Comparison of ENCODE assay signal across 20 mouse cellular contexts in the genomic region with DNA sequence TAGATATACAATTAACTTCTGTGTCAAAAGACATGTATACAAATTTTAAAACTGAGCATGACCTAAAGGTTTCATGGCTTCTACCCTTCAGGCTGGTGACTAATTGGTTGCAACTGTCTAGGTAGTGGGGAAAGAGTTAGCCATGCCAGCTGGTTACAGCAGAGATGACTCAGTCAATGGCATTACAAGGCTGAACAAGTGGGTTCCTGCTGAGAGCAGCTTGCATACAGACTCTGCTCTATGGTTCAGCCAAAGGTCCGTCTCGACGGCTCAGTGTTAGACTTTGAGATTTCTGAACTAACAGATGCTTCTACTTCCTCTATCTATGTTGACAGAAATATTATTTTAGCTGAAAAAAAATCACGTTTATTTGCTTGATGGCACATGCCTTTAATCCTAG.
A peak's percentile ranks its signal among the peaks of the same experiment; 100 is the strongest.
DNase-seq lines count a peak whose midpoint lies in the region; ATAC-seq and TF ChIP-seq lines count a peak whose summit lies in the region.
"Had no signal": no experiment of that assay in that cellular context is flagged by ENCODE, and none has a peak within 500 bp of the region (broad histone marks: within the 10 kb centered on the region; RNA-seq: fewer than 3 reads in every experiment).

No protein-coding gene starts in this region.

- no peak overlapping the region for H3K9ac ChIP-seq in forebrain, embryonic 14.5 days (ENCODE audit: low read length)
- H3K9ac ChIP-seq in forebrain, embryonic 13.5 days = no peak overlapping the region
- H3K9ac ChIP-seq: embryonic facial prominence, embryonic 13.5 days; heart, embryonic 12.5 days; limb, embryonic 15.5 days; lung, embryonic 14.5 days; neural tube, embryonic 13.5 days had no signal

- WGBS in forebrain, embryonic 14.5 days = 78% methylated on average over 4 of the region's 4 CpGs
- WGBS in forebrain, embryonic 13.5 days = 78% methylated on average over 4 of the region's 4 CpGs

- H3K4me2 ChIP-seq in myocyte (ENCODE audit: low read depth) = peak overlapping the region; percentile 42
- no peak overlapping the region for H3K4me2 ChIP-seq in forebrain, embryonic 14.5 days (ENCODE audit: low read length)
- no peak overlapping the region for H3K4me2 ChIP-seq in forebrain, embryonic 13.5 days
- H3K4me2 ChIP-seq: embryonic facial prominence, embryonic 13.5 days; heart, embryonic 12.5 days; limb, embryonic 15.5 days; lung, embryonic 14.5 days; neural tube, embryonic 13.5 days had no signal

- peak; percentile 26 to 60 for DNase-seq in layer of hippocampus, adult 18-20 months (ENCODE audit: low spot score in 2 of 2)
- no peak for DNase-seq in layer of hippocampus, postnatal 10 days (ENCODE audit: low spot score in 2 of 2)
- DNase-seq in adrenal gland, postnatal 10 days = peak; percentile 40
- DNase-seq in cerebellum, adult 9-10 months = peak; percentile 55
- DNase-seq in forebrain, embryonic 14.5 days (ENCODE audit: low spot score) = no peak
- no peak for DNase-seq in urinary bladder, postnatal 25 days (ENCODE audit: low spot score)
- DNase-seq: gastrocnemius, postnatal 14 days; heart, postnatal 4 days; kidney, postnatal 25 days; lung, embryonic 14.5 days; retina, postnatal 1 day; spleen, adult 18-20 months had no signal

- H3K36me3 ChIP-seq in myocyte (ENCODE audit: control insufficient read depth, insufficient read depth) = peaks cover 18% of the 10 kb centered on the region
- peaks cover 51% of the 10 kb centered on the region for H3K36me3 ChIP-seq in forebrain, embryonic 14.5 days (ENCODE audit: control insufficient read depth, insufficient read depth, low read length)
- peaks cover 44% of the 10 kb centered on the region for H3K36me3 ChIP-seq in forebrain, embryonic 13.5 days (ENCODE audit: poor library complexity, severe bottlenecking)

- no peaks in the 10 kb centered on the region for H3K27me3 ChIP-seq in myocyte (ENCODE audit: control insufficient read depth, insufficient read depth, insufficient read length)
- H3K27me3 ChIP-seq in forebrain, embryonic 14.5 days (replicated peaks; ENCODE audit: control insufficient read depth, insufficient read depth, low read length) = no peaks in the 10 kb centered on the region
- no peaks in the 10 kb centered on the region for H3K27me3 ChIP-seq in forebrain, embryonic 13.5 days
- H3K27me3 ChIP-seq: embryonic facial prominence, embryonic 13.5 days; heart, embryonic 12.5 days; limb, embryonic 15.5 days; neural tube, embryonic 13.5 days had no signal

- no peaks in the 10 kb centered on the region for H3K4me1 ChIP-seq in forebrain, embryonic 14.5 days (ENCODE audit: control insufficient read depth, insufficient read depth, low read length)
- no peaks in the 10 kb centered on the region for H3K4me1 ChIP-seq in forebrain, embryonic 13.5 days
- H3K4me1 ChIP-seq: embryonic facial prominence, embryonic 13.5 days; heart, embryonic 12.5 days; limb, embryonic 15.5 days; neural tube, embryonic 13.5 days had no signal

- no peaks in the 10 kb centered on the region for H3K79me2 ChIP-seq in myocyte (ENCODE audit: control insufficient read depth, insufficient read depth)

- TF ChIP-seq POLR2A in myocyte (IDR thresholded peaks at IDR 0.05; ENCODE audit: insufficient read length, low read depth) = no peak

- no peak for ATAC-seq in forebrain, embryonic 14.5 days
- ATAC-seq in forebrain, embryonic 13.5 days = no peak
- ATAC-seq: inflammation-experienced regulatory T-cells, adult 6 months; midbrain, embryonic 16.5 days had no signal

- no peaks in the 10 kb centered on the region for H3K9me3 ChIP-seq in forebrain, embryonic 14.5 days (replicated peaks; ENCODE audit: control insufficient read depth, low read length)
- H3K9me3 ChIP-seq in forebrain, embryonic 13.5 days (replicated peaks) = no peaks in the 10 kb centered on the region
- H3K9me3 ChIP-seq: embryonic facial prominence, embryonic 13.5 days; heart, embryonic 12.5 days; limb, embryonic 15.5 days; neural tube, embryonic 13.5 days had no signal

- no peak overlapping the region for H3K27ac ChIP-seq in forebrain, embryonic 14.5 days (ENCODE audit: low read depth, low read length)
- H3K27ac ChIP-seq in forebrain, embryonic 13.5 days = no peak overlapping the region
- H3K27ac ChIP-seq: embryonic facial prominence, embryonic 13.5 days; limb, embryonic 15.5 days; neural tube, embryonic 13.5 days had no signal

- H3K4me3 ChIP-seq in myocyte = no peak overlapping the region
- H3K4me3 ChIP-seq in forebrain, embryonic 14.5 days (ENCODE audit: low read depth, low read length) = no peak overlapping the region
- H3K4me3 ChIP-seq in forebrain, embryonic 13.5 days = no peak overlapping the region
- H3K4me3 ChIP-seq: embryonic facial prominence, embryonic 13.5 days; heart, embryonic 12.5 days; limb, embryonic 15.5 days; neural tube, embryonic 13.5 days had no signal

- no peak overlapping the region for H3ac ChIP-seq in myocyte (ENCODE audit: control insufficient read depth, insufficient read length)

TF ChIP-seq in myocyte, 11 proteins besides CTCF, POLR2A, EP300 and RAD21:
- TF ChIP-seq SRF (IDR thresholded peaks at IDR 0.05; ENCODE audit: control insufficient read depth, insufficient read length, low read depth) (no peak), MAX (IDR thresholded peaks at IDR 0.05; ENCODE audit: low read depth) (no peak), MYOD1 (IDR thresholded peaks at IDR 0.05; ENCODE audit: control insufficient read depth in 1 of 3, insufficient read length in 2 of 3, low read depth in 2 of 3) (peak in 2 of 3 experiments; percentile 70 to 79), POLR2AphosphoS2 (IDR thresholded peaks at IDR 0.05; ENCODE audit: insufficient read length, low read depth) (no peak), MYOG (IDR thresholded peaks at IDR 0.05; ENCODE audit: control insufficient read depth in 1 of 3, insufficient read depth in 1 of 3, insufficient read length in 2 of 3, low read depth in 2 of 3) (peak in 2 of 3 experiments; percentile 58 to 61), CEBPB (IDR thresholded peaks at IDR 0.05; ENCODE audit: insufficient read depth, poor library complexity, severe bottlenecking) (0 out of 2 replicates have a peak, but pooled peaks have one; percentile 18), E2F4 (IDR thresholded peaks at IDR 0.05; ENCODE audit: insufficient read depth) (no peak), REST (IDR thresholded peaks at IDR 0.05; ENCODE audit: insufficient read depth, insufficient read length) (no peak), TCF12 (IDR thresholded peaks at IDR 0.05; ENCODE audit: insufficient read depth, poor library complexity, severe bottlenecking) (no peak)

Comparison
In these comparisons a context has a peak if more than half of its experiments do, and no peak if none do; other contexts are left out.
1. DNase-seq: peak in layer of hippocampus, adult 18-20 months (2 of 2), adrenal gland, postnatal 10 days (single experiment) and cerebellum, adult 9-10 months (single experiment); none in layer of hippocampus, postnatal 10 days (0 of 2), forebrain, embryonic 14.5 days (single experiment) and urinary bladder, postnatal 25 days (single experiment).